Mouse (Mus musculus) ES-E14 (cell line): Measurements from ENCODE around the gene Uqcc2. TPM values are rescaled to one million over a fixed set of nuclear protein-coding genes. Genes with fewer than 3 reads are reported as not detected.

Experiments
- DNase-seq: peaks from one replicate; pipeline ENCODE4 v3.0.0-alpha.2; 2013; ENCODE audit warnings: low read depth, low spot score
- H3K27ac ChIP-seq: 2 replicates; pipeline ENCODE4 v1.5.1; 2012; ENCODE audit warnings: low read depth, mild to moderate bottlenecking, low read length, moderate library complexity, mixed read lengths; ENCODE audit not compliant: poor library complexity, insufficient read depth, severe bottlenecking
- H3K36me3 ChIP-seq: 2 replicates; pipeline ENCODE4 v1.6.1; 2012; ENCODE audit warnings: mild to moderate bottlenecking, low read length, moderate library complexity, mixed read lengths; ENCODE audit not compliant: control insufficient read depth, poor library complexity, insufficient read depth, severe bottlenecking
- H3K4me1 ChIP-seq, 2 experiments: fragments of 150-350 bp in 1 of 2; sonication (generic) in 1 of 2; 2 replicates each; pipeline ENCODE4 v1.6.1; 2012; ENCODE audit warnings: low read length in 2 of 2, mild to moderate bottlenecking in 1 of 2, mixed read lengths in 1 of 2; ENCODE audit not compliant: control insufficient read depth in 2 of 2, insufficient read depth in 2 of 2, poor library complexity in 1 of 2
- H3K4me3 ChIP-seq, 2 experiments: fragments of 150-350 bp in 1 of 2; sonication (generic) in 1 of 2; 2 replicates each; pipeline ENCODE4 v1.5.1; 2012; ENCODE audit warnings: low read length in 2 of 2, low read depth in 1 of 2, mild to moderate bottlenecking in 1 of 2, mixed read lengths in 1 of 2; ENCODE audit not compliant: insufficient read depth in 1 of 2, poor library complexity in 1 of 2, severe bottlenecking in 1 of 2
- H3K9ac ChIP-seq: 2 replicates; pipeline ENCODE4 v1.6.1; 2012; ENCODE audit warnings: low read depth, mild to moderate bottlenecking, low read length, mixed read lengths; ENCODE audit not compliant: poor library complexity, insufficient read depth, severe bottlenecking
- H3K9me3 ChIP-seq: fragments of 150-350 bp; sonication (generic); 2 replicates; pipeline ENCODE4 v1.6.1; 2012; ENCODE audit warnings: low read depth, mild to moderate bottlenecking, low read length; ENCODE audit not compliant: control insufficient read depth, insufficient read depth
- CHD2 ChIP-seq: IDR thresholded peaks from 2 replicates; pipeline ENCODE4 v1.6.1; 2014; ENCODE audit warnings: mild to moderate bottlenecking, low read depth, low read length, inconsistent platforms
- HCFC1 ChIP-seq: IDR thresholded peaks from 2 replicates; pipeline ENCODE4 v1.6.1; 2012; ENCODE audit warnings: low read length, inconsistent platforms, borderline replicate concordance; ENCODE audit not compliant: insufficient read depth
- MAFK ChIP-seq: IDR thresholded peaks from 2 replicates; pipeline ENCODE4 v1.6.1; 2014; ENCODE audit warnings: mild to moderate bottlenecking, low read depth, low read length, inconsistent platforms; ENCODE audit not compliant: insufficient read depth
- ZC3H11A ChIP-seq: IDR thresholded peaks from 2 replicates; pipeline ENCODE4 v1.6.1; 2012; ENCODE audit warnings: low read depth, mild to moderate bottlenecking, inconsistent platforms, low read length, borderline replicate concordance
- ZNF384 ChIP-seq: IDR thresholded peaks from 2 replicates; pipeline ENCODE4 v1.6.1; 2012; ENCODE audit warnings: low read depth, low read length, inconsistent platforms
- in situ Hi-C, 2 experiments: fragments of 600-800 bp; cut with MboI; formaldehyde crosslinking; loops; one replicate each; pipeline ENCODE4 v1.15.1; 2025; ENCODE audit warnings: low sequenced_read_pairs in 2 of 2, inconsistent platforms in 1 of 2; ENCODE audit not compliant: unreplicated experiment in 2 of 2
- total RNA-seq: library from RNA; depleted of rRNA; stranded (reverse); fragments of 300-350 nt; gene quantifications from 2 replicates; pipeline ENCODE4 v1.2.3, GENCODE M21; 2012

The Uqcc2 gene
- total RNA-seq, 1 experiment = 199 TPM

- Histone ChIP-seq H3K9ac (no peak overlapping the region), H3K9me3 (no peaks in the 10 kb centered on the region), H3K27ac (no peak overlapping the region), H3K4me1 (peaks cover 6 to 21% of the 10 kb centered on the region in 2 experiments; a peak in 2 of 4 replicates), H3K4me3 (no peak overlapping the region), H3K36me3 (peaks cover 57% of the 10 kb centered on the region)
- TF ChIP-seq ZNF384 (no peak), MAFK (no peak), CHD2 (no peak), ZC3H11A (no peak), HCFC1 (no peak)
- in situ Hi-C loops = no loop called here
- no peak for DNase-seq
Measured at GRCm38 (mm10) chr17:27106745-27107144, 27.0 kb downstream of the Uqcc2 start.

- no peaks in the 10 kb centered on the region for H3K9me3 ChIP-seq
- H3K9ac ChIP-seq = no peak overlapping the region
- no peak for TF ChIP-seq CHD2
- TF ChIP-seq ZC3H11A = no peak
- no peak for TF ChIP-seq HCFC1
- TF ChIP-seq MAFK = no peak
- no peak for TF ChIP-seq ZNF384
- no peak overlapping the region for H3K27ac ChIP-seq
- in situ Hi-C loops = no loop called here
- H3K4me1 ChIP-seq = peaks cover 6 to 22% of the 10 kb centered on the region in 2 experiments; a peak in 2 of 4 replicates
- H3K4me3 ChIP-seq = no peak overlapping the region
- peaks cover 57% of the 10 kb centered on the region for H3K36me3 ChIP-seq
- peak; percentile 83 for DNase-seq
Measured at GRCm38 (mm10) chr17:27105698-27106470, 27.8 kb downstream of the Uqcc2 start.

GRCm38 (mm10) chr17:27101675-27102074 lies 32.0 kb downstream of the Uqcc2 start:
- in situ Hi-C loops = no loop called here
- DNase-seq = no peak
- no peak for TF ChIP-seq MAFK
- TF ChIP-seq HCFC1 = no peak

GRCm38 (mm10) chr17:27095690-27096089 lies 38.0 kb downstream of the Uqcc2 start:
- DNase-seq = no peak
- H3K4me1 ChIP-seq = peaks cover 0 to 7% of the 10 kb centered on the region in 2 experiments; a peak in 1 of 4 replicates
- no peak overlapping the region for H3K4me3 ChIP-seq
- H3K27ac ChIP-seq = no peak overlapping the region
- in situ Hi-C loops = no loop called here
- TF ChIP-seq ZC3H11A (no peak), ZNF384 (no peak), CHD2 (no peak), HCFC1 (no peak), MAFK (no peak)
- H3K9me3 ChIP-seq = no peaks in the 10 kb centered on the region
- no peak overlapping the region for H3K9ac ChIP-seq
- H3K36me3 ChIP-seq = peaks cover 54% of the 10 kb centered on the region

More at GRCm38 (mm10) chr17:27101675-27102074, 32.0 kb downstream of the Uqcc2 start:
- Histone ChIP-seq H3K4me3 (no peak overlapping the region), H3K4me1 (peaks cover 6 to 31% of the 10 kb centered on the region in 2 experiments; a peak in 2 of 4 replicates), H3K36me3 (peaks cover 51% of the 10 kb centered on the region), H3K9me3 (no peaks in the 10 kb centered on the region), H3K27ac (no peak overlapping the region), H3K9ac (no peak overlapping the region)

- Histone ChIP-seq H3K4me1 (peaks cover 4 to 7% of the 10 kb centered on the region in 2 experiments; a peak in 2 of 4 replicates), H3K4me3 (no peak overlapping the region), H3K36me3 (peaks cover 51% of the 10 kb centered on the region), H3K27ac (no peak overlapping the region), H3K9me3 (no peaks in the 10 kb centered on the region), H3K9ac (no peak overlapping the region)
- TF ChIP-seq ZNF384 = no peak
- DNase-seq = no peak
- in situ Hi-C loops = no loop called here
Measured at GRCm38 (mm10) chr17:27090068-27090467, 43.6 kb downstream of the Uqcc2 start.
